Mouse (Mus musculus) heart, postnatal 0 days (tissue): Measurements from ENCODE around the gene B4galnt4. TPM values are rescaled to one million over a fixed set of nuclear protein-coding genes. Genes with fewer than 3 reads are reported as not detected.
A peak's percentile ranks its signal among the peaks of the same experiment; 100 is the strongest.

Experiments used
- ATAC-seq: fragments of 200-750 bp; cut with Nextera tagmentation; 2 replicates; pipeline ENCODE4 v1.8.0; 2017; ENCODE audit warnings: low read depth, moderate number of reproducible peaks, moderate library complexity; ENCODE audit not compliant: insufficient read depth
- DNase-seq: peaks from one replicate; pipeline ENCODE4 v3.0.0-alpha.2; 2016; ENCODE audit warnings: low spot score
- H3K27ac ChIP-seq: fragments of 300-500 bp; sonication (generic); 2 replicates; pipeline ENCODE4 v1.5.1; 2014; ENCODE audit warnings: low read depth, mild to moderate bottlenecking
- H3K27me3 ChIP-seq: fragments of 300-500 bp; sonication (generic); 2 replicates; pipeline ENCODE4 v1.6.1; 2014; ENCODE audit warnings: low read length, mixed read lengths; ENCODE audit not compliant: control insufficient read depth, insufficient read depth
- H3K36me3 ChIP-seq: fragments of 300-500 bp; sonication (generic); replicated peaks from 2 replicates; pipeline ENCODE4 v1.6.1; 2014; ENCODE audit warnings: low read length, mixed read lengths; ENCODE audit not compliant: control insufficient read depth, insufficient read depth
- H3K4me1 ChIP-seq: fragments of 300-500 bp; sonication (generic); 2 replicates; pipeline ENCODE4 v1.6.1; 2014; ENCODE audit warnings: antibody characterized with exemption; ENCODE audit not compliant: control insufficient read depth, insufficient read depth
- H3K4me2 ChIP-seq: fragments of 300-500 bp; sonication (generic); 2 replicates; pipeline ENCODE4 v1.6.1; 2014; ENCODE audit warnings: low read depth, mild to moderate bottlenecking, low read length, moderate library complexity
- H3K4me3 ChIP-seq: fragments of 300-500 bp; sonication (generic); 2 replicates; pipeline ENCODE4 v1.5.1; 2014; ENCODE audit warnings: low read depth, low read length
- H3K9ac ChIP-seq: fragments of 300-500 bp; sonication (generic); replicated peaks from 2 replicates; pipeline ENCODE4 v1.6.1; 2014; ENCODE audit warnings: low read depth, low read length, mixed read lengths
- H3K9me3 ChIP-seq: fragments of 300-500 bp; sonication (generic); replicated peaks from 2 replicates; pipeline ENCODE4 v1.6.1; 2016; ENCODE audit warnings: low read length; ENCODE audit not compliant: control insufficient read depth
- CTCF ChIP-seq: IDR thresholded peaks from 2 replicates; pipeline ENCODE4 v1.5.1; 2016; ENCODE audit warnings: antibody characterized with exemption, control low read depth, low read depth
- EP300 ChIP-seq: IDR thresholded peaks from 2 replicates; pipeline ENCODE4 v1.6.1; 2016; ENCODE audit warnings: antibody characterized with exemption, low read depth
- WGBS: fragments of 180-500 bp; shearing (Covaris S2); extraction: QIAGEN DNeasy Blood & Tissue Kit; methylation state at CpG from one replicate; pipeline ENCODE4 v1.1.7; 2014; 5-methylcytosine and 5-hydroxymethylcytosine counted together
- polyA plus RNA-seq: library from polyadenylated mRNA; unstranded; fragments of >200 nt; fragmentation: Nextera tagmentation; extraction: Ambion mirVana; gene quantifications from 2 replicates; pipeline ENCODE4 v1.2.1, GENCODE M21; 2015
- total RNA-seq: library from RNA; depleted of rRNA; stranded (reverse); fragments of >200 nt; gene quantifications from 2 replicates; pipeline ENCODE4 v1.2.3, GENCODE M21; 2014; ENCODE audit warnings: low replicate concordance

B4galnt4 gene
- total and polyA plus RNA-seq, 2 experiments from 2014 or later = 0.10 TPM; not detected in 1

GRCm38 (mm10) chr7:141021489-141022449, 39.1 kb upstream of the B4galnt4 start:
- no peaks in the 10 kb centered on the region for H3K9me3 ChIP-seq
- H3K27me3 ChIP-seq = no peaks in the 10 kb centered on the region
- 66% methylated on average over 14 of the region's 14 CpGs for WGBS
- H3K4me1 ChIP-seq = peaks cover 5% of the 10 kb centered on the region; the same call in 1 of the 2 replicates
- TF ChIP-seq CTCF = no peak
- TF ChIP-seq EP300 = no peak
- no peak for ATAC-seq
- no peak for DNase-seq
- H3K4me3 ChIP-seq = no peak overlapping the region
- no peaks in the 10 kb centered on the region for H3K36me3 ChIP-seq
- no peak overlapping the region for H3K4me2 ChIP-seq
- H3K9ac ChIP-seq = no peak overlapping the region
- H3K27ac ChIP-seq = no peak overlapping the region

GRCm38 (mm10) chr7:141024865-141025838, 35.8 kb upstream of the B4galnt4 start:
- no peak for DNase-seq
- peaks cover 5% of the 10 kb centered on the region; the same call in 1 of the 2 replicates for H3K4me1 ChIP-seq
- TF ChIP-seq EP300 = no peak
- no peak for TF ChIP-seq CTCF
- no peak for ATAC-seq
- no peak overlapping the region for H3K4me3 ChIP-seq
- no peak overlapping the region for H3K9ac ChIP-seq
- no peak overlapping the region for H3K4me2 ChIP-seq
- 50% methylated on average over 6 of the region's 6 CpGs for WGBS
- no peaks in the 10 kb centered on the region for H3K27me3 ChIP-seq
- no peaks in the 10 kb centered on the region for H3K9me3 ChIP-seq
- peak overlapping the region; percentile 15; the same call in 1 of the 2 replicates for H3K27ac ChIP-seq
- no peaks in the 10 kb centered on the region for H3K36me3 ChIP-seq

- Histone ChIP-seq H3K36me3 (no peaks in the 10 kb centered on the region), H3K9me3 (no peaks in the 10 kb centered on the region), H3K27ac (peak overlapping the region; percentile 52), H3K9ac (no peak overlapping the region), H3K4me3 (no peak overlapping the region), H3K4me1 (peaks cover 5% of the 10 kb centered on the region; the same call in 1 of the 2 replicates), H3K27me3 (no peaks in the 10 kb centered on the region), H3K4me2 (no peak overlapping the region)
- DNase-seq (no peak), ATAC-seq (no peak)
- 63% methylated on average over 6 of the region's 6 CpGs for WGBS
- TF ChIP-seq EP300 = no peak
Observed at GRCm38 (mm10) chr7:141026097-141026739, 34.7 kb upstream of the B4galnt4 start.

GRCm38 (mm10) chr7:141026740-141027098, 34.2 kb upstream of the B4galnt4 start:
- H3K9me3 ChIP-seq = no peaks in the 10 kb centered on the region
- no peak overlapping the region for H3K9ac ChIP-seq
- H3K36me3 ChIP-seq = no peaks in the 10 kb centered on the region
- ATAC-seq (no peak), DNase-seq (no peak)
- H3K27me3 ChIP-seq = no peaks in the 10 kb centered on the region
- WGBS = 66% methylated on average over 5 of the region's 5 CpGs
- peaks cover 5% of the 10 kb centered on the region; the same call in 1 of the 2 replicates for H3K4me1 ChIP-seq
- TF ChIP-seq CTCF = no peak
- no peak for TF ChIP-seq EP300
- H3K4me3 ChIP-seq = no peak overlapping the region
- peak overlapping the region; percentile 52 for H3K27ac ChIP-seq
- H3K4me2 ChIP-seq = no peak overlapping the region

GRCm38 (mm10) chr7:141028831-141029230, 32.1 kb upstream of the B4galnt4 start, which contains the start of gene Gm17387:
Gene Gm17387, plus strand, starts transcription at chr7:141029131.
- H3K4me2 ChIP-seq = no peak within 1 kb of the TSS
- no peak within 1 kb of the TSS for H3K4me3 ChIP-seq
- 95% methylated on average over 2 of the region's 2 CpGs for WGBS
- DNase-seq = no peak
- H3K4me1 ChIP-seq = peaks cover 5% of the 10 kb centered on the region; the same call in 1 of the 2 replicates
- no peak within 1 kb of the TSS for H3K9ac ChIP-seq
- H3K9me3 ChIP-seq = no peaks in the 10 kb centered on the region
- H3K27ac ChIP-seq = no peak within 1 kb of the TSS
- no peaks in the 10 kb centered on the region for H3K36me3 ChIP-seq
- ATAC-seq = no peak
- no peak for TF ChIP-seq EP300
- TF ChIP-seq CTCF = no peak
- no peaks in the 10 kb centered on the region for H3K27me3 ChIP-seq
